Mouse (Mus musculus) layer of hippocampus, adult 9-10 months (tissue): Measurements from ENCODE around the gene Ap3b2.

ENCODE experiments used
- DNase-seq: peaks from one replicate; pipeline ENCODE4 v3.0.0; 2022; ENCODE audit warnings: low spot score

Gene Ap3b2

GRCm38 (mm10) chr7:81476833-81477232 is 16.9 kb downstream of the Ap3b2 start:
- DNase-seq: no peak

- no peak for DNase-seq
These were observed 18.5 kb downstream of the Ap3b2 start for GRCm38 (mm10) chr7:81475221-81475620.

GRCm38 (mm10) chr7:81464906-81465450 is 28.7 kb downstream of the Ap3b2 start:
- DNase-seq: no peak

- DNase-seq: no peak
These were observed 29.6 kb downstream of the Ap3b2 start for GRCm38 (mm10) chr7:81464116-81464515.

GRCm38 (mm10) chr7:81462815-81463214 is 30.9 kb downstream of the Ap3b2 start:
- no peak for DNase-seq

- peak; percentile 59 for DNase-seq
These were observed 38.5 kb downstream of the Ap3b2 start, which contains the start of gene Cpeb1 for GRCm38 (mm10) chr7:81455155-81455651. Gene Cpeb1 (minus strand): TSS chr7:81455465.

GRCm38 (mm10) chr7:81454331-81455039 is 39.2 kb downstream of the Ap3b2 start:
- DNase-seq: no peak

- DNase-seq: no peak
These were observed 40.1 kb downstream of the Ap3b2 start for GRCm38 (mm10) chr7:81453443-81454274.

- no peak for DNase-seq
These were observed 40.7 kb downstream of the Ap3b2 start for GRCm38 (mm10) chr7:81452971-81453441.
